Mouse (Mus musculus): ENCODE measurements around the gene Olfr631.
"Not testable (repeated sequence)": the region's sequence is repeated elsewhere in the genome, so short reads cannot be mapped to it uniquely, and the experiment has no call there.

The Olfr631 gene

DNA sequence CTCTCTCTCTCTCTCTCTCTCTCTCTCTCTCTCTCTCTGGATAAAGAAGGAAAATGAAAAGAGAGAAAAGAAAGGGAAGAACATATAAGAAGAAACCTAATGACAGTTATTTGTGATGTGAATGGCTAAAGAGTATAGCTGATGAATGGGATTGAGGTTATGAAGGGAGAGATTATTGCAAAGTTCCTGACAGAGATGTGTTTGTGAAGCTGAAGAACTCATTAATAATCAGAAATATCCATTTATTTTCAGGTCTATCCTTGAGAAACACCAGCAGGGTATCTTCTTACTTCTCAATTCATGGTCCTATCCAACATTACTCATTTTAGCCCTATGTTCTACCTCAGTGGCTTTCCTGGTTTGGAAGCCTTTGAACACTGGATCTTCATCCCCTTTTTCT lies at the start of gene Olfr631:
Gene Olfr631, plus strand, starts transcription at position 301 of the 400 bp plus-strand sequence.
- DNase-seq: no peak

DNA sequence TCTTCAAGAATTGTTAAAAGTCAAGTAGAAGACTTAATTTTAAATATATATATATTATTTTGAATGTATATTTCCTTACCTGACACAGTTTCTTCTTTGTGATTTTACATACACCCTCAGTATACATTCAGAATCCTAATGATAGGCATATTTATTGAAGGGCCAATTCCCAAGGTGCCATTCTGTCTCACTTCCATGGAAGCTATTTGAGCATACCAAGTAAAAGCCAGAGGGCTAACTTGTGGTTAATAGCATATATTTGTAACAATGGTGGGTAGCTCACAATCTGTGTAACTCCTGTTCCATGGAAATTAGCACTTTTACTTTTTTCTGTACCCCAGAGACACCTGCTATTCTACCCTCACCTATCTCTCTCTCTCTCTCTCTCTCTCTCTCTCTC lies 42.5 kb upstream of the Olfr631 start, which contains the start of gene Olfr66:
Gene Olfr66, minus strand, starts transcription at position 101 of the 400 bp plus-strand sequence.
- no peak for DNase-seq

DNA sequence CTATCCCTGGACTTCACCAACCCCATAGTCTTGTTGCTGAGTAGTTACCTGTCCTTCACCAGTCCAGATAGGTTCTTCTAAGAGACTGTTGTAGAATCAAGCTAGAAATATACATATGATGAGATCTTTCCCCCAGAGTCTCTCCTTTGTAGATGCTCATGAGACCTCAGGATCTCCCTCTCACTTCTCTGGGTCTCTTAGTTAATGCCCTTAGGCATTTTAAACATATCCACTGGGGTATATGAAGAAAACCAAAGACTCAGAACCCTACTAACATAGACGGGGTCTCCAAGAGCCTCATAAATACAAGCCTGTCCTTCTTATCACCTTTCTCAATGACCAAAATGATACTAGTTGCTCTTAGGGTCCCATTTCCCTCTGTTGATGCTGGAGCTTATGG lies 34.2 kb upstream of the Olfr631 start, which contains the start of gene Olfr64:
Gene Olfr64, minus strand, starts transcription at position 101 of the 400 bp plus-strand sequence.
- DNase-seq: no peak

DNA sequence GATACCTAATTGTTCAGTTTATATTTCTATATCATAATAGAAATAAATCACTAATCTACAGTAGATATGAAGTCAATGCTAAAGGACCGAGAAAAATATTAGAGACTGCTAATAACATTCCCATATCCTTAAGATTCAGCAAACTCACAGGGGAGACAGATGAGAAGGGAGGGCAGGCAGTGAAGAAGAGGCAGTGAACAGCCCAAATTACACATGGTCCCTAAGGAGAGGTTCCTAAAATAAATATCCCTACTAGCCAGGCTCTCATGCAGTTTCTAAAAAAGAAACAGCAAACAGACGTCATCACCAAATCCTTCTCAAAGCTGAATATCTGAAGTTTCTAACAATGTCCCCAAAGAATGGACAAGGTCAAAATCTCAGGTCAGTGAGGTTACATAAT lies 25.4 kb upstream of the Olfr631 start, which contains the start of gene Olfr65:
Gene Olfr65, plus strand, starts transcription at position 301 of the 400 bp plus-strand sequence.
- no peak for DNase-seq

DNA sequence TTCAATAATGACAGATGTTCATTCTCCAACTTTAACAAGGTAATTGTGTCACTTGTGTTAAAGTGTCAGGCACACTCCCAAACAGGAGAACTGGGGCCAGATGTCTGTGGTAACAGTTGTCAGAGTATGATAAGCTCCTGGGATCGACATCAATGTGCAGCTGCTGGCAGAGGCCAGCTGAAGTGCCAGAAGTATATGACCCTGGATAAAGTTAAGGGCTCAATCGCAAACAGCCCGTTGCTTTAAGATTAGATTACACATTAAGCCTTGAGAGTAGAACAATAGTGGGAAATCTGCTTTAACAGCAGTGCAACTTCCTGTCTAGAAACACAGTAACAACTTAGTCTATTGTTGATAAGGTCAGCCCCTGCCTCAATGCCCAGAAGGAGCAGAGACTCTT lies 18.6 kb upstream of the Olfr631 start:
- DNase-seq: no peak

DNA sequence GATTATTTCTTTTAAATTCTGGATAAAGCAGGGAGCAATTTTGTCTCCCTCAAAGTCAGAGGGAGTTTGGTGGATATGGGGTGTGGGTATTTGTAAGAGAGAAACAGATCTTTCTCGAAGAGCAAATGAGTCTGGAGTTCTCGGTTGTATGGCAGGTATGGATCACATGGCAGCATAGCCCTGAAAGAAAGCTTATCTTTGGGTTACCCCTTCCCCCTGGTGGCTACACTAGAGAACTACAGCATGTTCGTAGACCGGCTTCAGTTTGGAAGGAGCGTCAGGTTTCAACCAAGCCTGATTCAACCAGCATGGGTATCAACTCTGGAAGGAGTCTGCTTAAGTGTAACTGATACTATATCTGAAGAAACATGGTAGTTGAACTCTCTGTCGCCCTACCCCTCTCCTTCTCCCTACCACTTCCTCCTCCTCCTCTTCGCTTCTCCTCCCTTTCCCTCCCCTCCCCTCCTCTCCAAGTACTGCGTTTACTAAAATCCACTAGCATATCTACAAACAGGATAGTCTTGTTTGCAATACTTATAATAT lies 15.6 kb upstream of the Olfr631 start:
- no peak for DNase-seq

DNA sequence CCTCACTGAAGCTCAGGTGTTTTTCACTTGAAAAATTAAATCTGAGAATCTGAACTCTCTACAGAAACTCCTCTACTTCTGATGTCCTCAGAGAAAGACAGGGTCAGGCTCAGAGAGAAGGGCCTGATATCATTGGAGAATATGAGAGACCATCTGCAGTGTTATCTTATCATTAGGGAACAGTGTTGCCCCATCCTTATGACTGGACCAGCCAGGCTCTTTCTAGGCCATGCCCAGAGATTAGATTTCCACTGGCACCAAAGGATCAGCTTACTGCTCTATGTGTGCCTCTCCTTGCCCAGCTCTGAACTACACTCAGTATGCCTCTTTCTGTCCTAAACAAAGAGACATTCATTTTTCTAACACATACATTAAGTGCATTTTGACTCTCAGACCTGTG lies 13.3 kb upstream of the Olfr631 start:
- DNase-seq: no peak

DNA sequence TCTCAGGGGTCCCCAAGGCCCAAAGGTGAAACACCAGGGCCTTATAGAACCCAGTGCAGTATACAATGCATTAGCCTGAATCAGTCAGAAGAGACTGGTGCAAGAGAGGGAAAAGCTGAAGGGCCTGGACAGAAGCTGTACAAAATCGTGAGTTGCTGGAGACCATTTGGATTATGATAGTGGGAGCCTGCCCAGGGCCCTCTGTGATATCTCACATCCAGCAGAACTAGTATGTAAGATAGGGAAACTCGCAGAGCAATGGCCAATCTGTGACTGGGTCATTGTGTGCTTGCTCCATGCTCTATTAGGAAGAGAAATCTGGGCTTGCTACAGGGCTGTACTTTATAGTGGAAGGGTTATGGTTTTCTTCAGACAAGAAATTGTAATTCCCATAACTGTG lies 5.6 kb downstream of the Olfr631 start, which contains the start of gene Olfr632:
Gene Olfr632, plus strand, starts transcription at position 84 of the 400 bp plus-strand sequence.
- DNase-seq: no peak

DNA sequence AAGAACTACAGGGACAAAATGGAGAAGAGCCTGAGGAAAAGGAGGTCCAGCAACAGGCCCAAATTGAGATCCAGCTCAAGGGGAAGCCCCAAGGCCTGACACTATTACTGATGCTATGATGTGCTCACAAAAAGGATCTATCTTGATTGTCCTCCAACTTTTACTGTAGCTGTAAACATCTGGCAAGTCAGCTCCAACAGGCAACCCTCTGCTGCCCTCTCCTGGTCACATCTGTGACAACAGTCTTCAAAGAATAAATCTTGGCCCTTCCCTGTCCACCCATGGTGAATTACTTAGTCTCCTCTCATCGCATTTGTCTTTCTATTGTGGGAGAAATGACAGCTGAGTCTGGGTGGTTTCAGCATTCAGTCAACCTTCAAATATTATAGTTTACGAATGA lies 14.1 kb downstream of the Olfr631 start:
- DNase-seq: peak in 1 of 2 experiments; percentile 45

DNA sequence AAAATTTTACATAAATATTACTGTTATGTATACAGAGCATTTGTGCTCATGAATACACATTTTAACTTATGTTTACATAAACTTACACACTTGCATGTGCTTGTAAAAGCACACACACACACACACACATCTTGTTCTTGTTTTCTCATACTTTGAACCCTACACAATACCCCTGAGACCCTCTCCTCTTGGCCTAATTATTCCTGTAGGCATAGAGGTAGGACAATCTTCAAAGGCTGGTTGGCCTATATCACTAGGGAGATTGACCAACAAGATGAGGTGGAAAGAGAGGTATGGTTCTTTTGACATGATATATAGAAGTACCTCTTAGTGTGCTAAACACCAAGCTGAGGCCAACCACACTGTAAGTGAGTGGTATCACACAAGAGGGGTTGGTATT lies 15.5 kb downstream of the Olfr631 start, which contains the start of gene Olfr633:
Gene Olfr633, plus strand, starts transcription at position 301 of the 400 bp plus-strand sequence.
- DNase-seq: no peak

DNA sequence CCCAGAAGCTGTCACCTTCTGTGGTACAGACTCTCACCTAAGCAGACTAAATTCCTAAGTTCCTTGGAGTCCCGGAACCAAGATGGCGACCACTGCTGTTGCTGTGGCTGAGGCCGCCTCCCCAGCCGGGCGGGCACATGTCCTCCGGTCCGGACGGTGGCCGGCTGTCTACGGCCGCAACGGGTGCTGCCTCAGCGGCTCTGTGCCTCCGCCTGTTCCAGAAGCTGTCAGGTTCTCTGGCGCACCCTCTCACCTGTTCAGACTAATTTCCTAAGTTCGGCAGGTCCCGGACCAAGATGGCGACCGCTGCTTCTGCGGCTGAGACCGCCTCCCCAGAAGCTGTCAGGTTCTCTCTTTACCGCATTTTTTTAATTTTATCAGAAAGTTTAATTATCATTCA lies 38.2 kb downstream of the Olfr631 start:
- DNase-seq: not testable (repeated sequence)

DNA sequence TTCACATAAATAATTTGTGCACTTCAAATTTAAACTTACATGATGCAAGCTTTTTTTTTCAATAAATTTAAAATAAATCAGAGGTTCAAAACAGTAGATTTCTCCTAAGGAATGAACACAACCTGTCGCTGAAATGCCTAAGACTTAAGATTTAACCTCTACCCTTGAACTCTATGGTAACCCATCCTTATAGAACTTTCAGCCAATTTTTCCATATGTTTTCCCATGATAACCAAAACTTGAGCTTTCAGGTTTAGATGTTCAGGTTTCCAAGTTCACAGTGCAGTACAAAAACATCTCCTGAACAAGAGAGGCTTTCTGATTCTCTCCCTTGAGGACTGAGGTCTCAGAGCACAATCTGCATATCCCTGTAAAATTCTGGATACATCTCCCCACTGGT lies 42.2 kb downstream of the Olfr631 start, which contains the start of gene Olfr635:
Gene Olfr635, plus strand, starts transcription at position 301 of the 400 bp plus-strand sequence.
- DNase-seq: no peak

DNA sequence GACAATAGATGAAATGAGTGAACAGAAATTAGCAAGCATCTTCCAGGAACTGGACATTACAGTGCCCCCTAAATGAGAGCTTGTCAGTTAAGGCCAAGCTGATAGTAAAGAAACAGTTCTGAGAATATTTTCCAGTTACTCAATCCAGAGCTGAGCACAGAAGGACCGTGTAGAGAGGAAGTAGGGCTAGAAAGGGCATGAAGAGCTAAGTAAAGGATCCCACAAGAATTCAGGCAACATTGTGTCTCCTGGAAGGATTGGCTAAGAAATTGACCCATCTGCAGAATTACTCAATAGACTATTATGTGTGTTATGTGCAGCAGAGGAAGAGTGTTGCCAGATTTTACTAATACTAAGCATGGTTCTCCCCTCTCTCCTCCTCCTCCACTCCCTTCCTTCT lies 43.2 kb downstream of the Olfr631 start:
- no peak for DNase-seq
